Mouse (Mus musculus) kidney, adult 18-20 months (tissue): ENCODE results near the gene Ltbp4.

Experiments used
- DNase-seq: peaks from one replicate; pipeline ENCODE4 v3.0.0; 2021

The Ltbp4 gene

DNA sequence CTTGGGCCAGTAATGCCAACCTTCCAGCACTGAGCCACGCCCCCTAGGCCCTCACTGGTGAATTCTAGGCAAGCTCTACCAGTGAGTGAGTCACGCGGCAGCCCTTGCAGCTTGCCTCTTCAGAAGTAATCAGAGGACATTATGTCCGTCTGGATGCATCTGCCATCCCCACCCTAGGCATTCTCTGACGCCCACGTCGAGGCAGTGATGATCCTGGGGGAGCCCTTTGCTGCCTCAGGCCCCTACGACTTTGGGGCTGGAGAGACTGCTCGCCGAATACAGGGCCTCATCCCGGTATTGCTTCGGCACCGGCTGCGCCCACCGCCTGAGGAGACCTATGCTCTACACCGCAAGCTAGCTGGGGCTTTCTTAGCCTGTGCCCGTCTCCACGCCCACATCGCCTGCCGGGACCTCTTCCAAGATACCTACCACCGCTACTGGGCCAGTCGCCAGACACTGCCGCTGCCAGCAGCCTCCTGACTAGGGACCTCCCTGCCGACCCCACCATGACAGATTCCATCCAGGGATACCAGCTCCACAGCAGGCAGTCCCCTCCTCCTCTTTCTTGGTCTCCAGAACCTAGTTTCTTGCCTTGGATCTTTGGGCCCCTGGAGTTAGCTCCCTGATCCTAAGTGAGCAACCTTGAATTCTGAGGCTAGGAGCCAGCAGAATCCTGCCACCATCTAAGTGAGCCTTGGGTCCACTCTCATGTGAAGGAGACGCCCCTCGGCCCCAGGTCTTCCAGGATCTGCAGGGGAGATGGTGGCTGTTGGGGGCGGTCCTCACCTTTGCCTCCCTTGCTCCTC lies 80.2 kb downstream of the Ltbp4 start:
- DNase-seq = peak; percentile 64

DNA sequence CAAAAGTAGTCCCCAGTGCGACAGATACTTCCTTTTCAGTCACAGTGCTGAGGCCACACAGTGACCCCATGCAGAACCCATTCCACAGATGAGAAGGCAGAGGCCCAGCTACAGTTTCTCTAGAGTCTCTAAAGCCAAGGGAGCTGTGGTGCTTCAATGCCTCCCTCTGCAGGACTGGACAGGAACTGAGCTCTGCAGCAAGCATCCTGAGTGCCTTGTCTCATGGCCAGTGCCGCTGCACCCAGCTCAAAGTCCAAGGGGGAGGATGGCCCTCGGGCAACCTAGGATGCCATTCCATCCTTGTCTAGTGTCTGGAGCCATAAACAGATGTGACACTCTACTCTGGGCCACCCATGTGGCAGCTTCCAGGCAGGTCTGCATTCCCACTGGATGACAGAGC lies 81.8 kb downstream of the Ltbp4 start:
- peak; percentile 60 for DNase-seq
